Mouse (Mus musculus) bone marrow, adult 2 months (tissue): Measurements from ENCODE around the gene Olfr943.

ENCODE experiments used
- CTCF ChIP-seq: fragments of 200-500 bp; IDR thresholded peaks from 2 replicates; pipeline ENCODE4 v1.5.1; 2011; ENCODE audit warnings: low read length, control low read depth; ENCODE audit not compliant: control insufficient read depth, insufficient read depth
- POLR2A ChIP-seq: fragments of 200-500 bp; IDR thresholded peaks from 2 replicates; pipeline ENCODE4 v1.6.1; 2011; ENCODE audit warnings: low read depth, mild to moderate bottlenecking, control low read depth, low read length, borderline replicate concordance; ENCODE audit not compliant: control insufficient read depth

GRCm38 (mm10) chr9:39166004-39166403, at the start of gene Olfr943:
- TF ChIP-seq POLR2A (no peak), CTCF (no peak)
